Mouse (Mus musculus): ENCODE measurements around the gene Arap1.

GRCm38 (mm10) chr7:101330841-101331173, 17.1 kb upstream of the Arap1 start:
- TF ChIP-seq CTCF (conservative IDR thresholded peaks at IDR 0.05; ENCODE audit: low read length) = no peak
- TF ChIP-seq POU5F1 (IDR thresholded peaks at IDR 0.05; ENCODE audit: borderline replicate concordance, low read length) = no peak
- no peak for TF ChIP-seq NANOG (IDR thresholded peaks at IDR 0.05; ENCODE audit: borderline replicate concordance, low read length)
